Mouse (Mus musculus) midbrain, embryonic 13.5 days (tissue): Measurements from ENCODE around the gene S100a3. TPM values are rescaled to one million over a fixed set of nuclear protein-coding genes. Genes with fewer than 3 reads are reported as not detected.

Source experiments
- ATAC-seq: fragments of 200-750 bp; cut with Nextera tagmentation; 2 replicates; pipeline ENCODE4 v1.8.0; 2017; ENCODE audit warnings: mild to moderate bottlenecking, moderate TSS enrichment, moderate library complexity
- H3K27ac ChIP-seq: fragments of 300-500 bp; sonication (generic); 2 replicates; pipeline ENCODE4 v1.5.1; 2015; ENCODE audit warnings: inconsistent platforms, mild to moderate bottlenecking, moderate library complexity
- H3K27me3 ChIP-seq: fragments of 300-500 bp; sonication (generic); 2 replicates; pipeline ENCODE4 v1.6.1; 2015; ENCODE audit warnings: mild to moderate bottlenecking, inconsistent platforms
- H3K36me3 ChIP-seq: fragments of 300-500 bp; sonication (generic); 2 replicates; pipeline ENCODE4 v1.6.1; 2015; ENCODE audit warnings: mild to moderate bottlenecking, inconsistent platforms
- H3K4me1 ChIP-seq: fragments of 300-500 bp; sonication (generic); replicated peaks from 2 replicates; pipeline ENCODE4 v1.6.1; 2015; ENCODE audit warnings: inconsistent platforms
- H3K4me2 ChIP-seq: fragments of 300-500 bp; sonication (generic); replicated peaks from 2 replicates; pipeline ENCODE4 v1.6.1; 2015; ENCODE audit warnings: moderate library complexity, mild to moderate bottlenecking, inconsistent platforms
- H3K4me3 ChIP-seq: fragments of 300-500 bp; sonication (generic); replicated peaks from 2 replicates; pipeline ENCODE4 v1.5.1; 2015; ENCODE audit warnings: mild to moderate bottlenecking, inconsistent platforms
- H3K9ac ChIP-seq: fragments of 300-500 bp; sonication (generic); replicated peaks from 2 replicates; pipeline ENCODE4 v1.6.1; 2015; ENCODE audit warnings: mild to moderate bottlenecking, inconsistent platforms
- H3K9me3 ChIP-seq: fragments of 300-500 bp; sonication (generic); 2 replicates; pipeline ENCODE4 v1.6.1; 2016; ENCODE audit warnings: mild to moderate bottlenecking, inconsistent platforms
- WGBS: fragments of 180-500 bp; shearing (Covaris S2); methylation state at CpG from one replicate; pipeline ENCODE4 v1.1.7; 2015; 5-methylcytosine and 5-hydroxymethylcytosine counted together
- polyA plus RNA-seq: library from polyadenylated mRNA; unstranded; fragments of >200 nt; fragmentation: Nextera tagmentation; extraction: Ambion mirVana; gene quantifications from 2 replicates; pipeline ENCODE4 v1.2.1, GENCODE M21; 2015

S100a3 gene
- polyA plus RNA-seq, 1 experiment from 2014 or later, result not detected

DNA sequence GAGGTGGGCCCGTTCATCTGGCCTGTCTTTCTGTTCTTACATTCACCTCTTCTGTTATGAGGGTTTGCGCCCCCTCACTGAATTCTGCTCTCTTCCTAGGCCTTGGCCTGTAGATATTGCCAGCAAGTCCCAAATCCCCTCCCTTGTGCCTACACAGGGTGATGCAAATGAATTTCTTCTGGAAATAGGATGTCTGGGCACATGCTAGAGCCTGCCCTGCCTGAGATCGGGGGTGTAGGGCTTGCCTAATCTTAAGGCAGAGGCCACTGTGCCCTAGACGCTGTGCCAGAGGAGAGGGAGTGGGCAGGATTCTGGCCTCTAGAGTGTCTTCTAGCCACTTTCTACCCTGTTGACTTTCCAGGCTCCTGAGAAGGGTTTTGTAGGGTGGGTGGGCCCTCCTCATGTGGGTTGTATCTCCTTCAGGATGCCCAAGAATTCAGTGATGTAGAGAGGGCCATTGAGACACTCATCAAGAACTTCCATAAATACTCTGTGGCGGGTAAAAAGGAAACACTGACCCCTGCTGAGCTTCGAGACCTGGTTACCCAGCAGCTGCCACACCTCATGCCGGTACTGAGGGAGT lies 33.0 kb upstream of the S100a3 start:
- no peaks in the 10 kb centered on the region for H3K27me3 ChIP-seq
- no peak for ATAC-seq
- no peak overlapping the region for H3K4me2 ChIP-seq
- no peak overlapping the region for H3K4me3 ChIP-seq
- no peak overlapping the region for H3K27ac ChIP-seq
- WGBS, result 90% methylated on average over 7 of the region's 7 CpGs
- no peaks in the 10 kb centered on the region for H3K4me1 ChIP-seq
- H3K36me3 ChIP-seq, result no peaks in the 10 kb centered on the region
- H3K9me3 ChIP-seq, result no peaks in the 10 kb centered on the region
- H3K9ac ChIP-seq, result no peak overlapping the region

DNA sequence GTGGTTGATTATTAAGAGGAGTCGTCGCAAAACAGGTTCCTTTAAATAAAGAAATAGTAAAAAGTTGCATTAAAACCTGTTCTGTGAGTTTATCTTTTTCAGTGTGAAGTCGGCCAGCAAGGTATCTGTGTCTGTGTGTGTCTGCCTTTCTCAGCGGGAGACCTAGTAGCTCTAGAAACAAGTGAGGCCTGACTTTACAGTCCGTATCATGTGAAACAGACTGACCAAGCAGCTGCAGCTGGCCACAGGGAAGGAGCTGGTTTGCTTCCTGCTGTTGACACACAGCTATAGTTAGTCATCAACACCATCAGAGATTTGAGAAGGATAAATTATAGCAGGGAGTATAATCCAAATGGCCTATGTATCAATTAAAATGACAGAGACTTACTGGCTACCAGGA lies 28.7 kb upstream of the S100a3 start:
- Histone ChIP-seq H3K4me2 (no peak overlapping the region), H3K9me3 (no peaks in the 10 kb centered on the region), H3K9ac (no peak overlapping the region), H3K4me1 (no peaks in the 10 kb centered on the region), H3K36me3 (no peaks in the 10 kb centered on the region), H3K27ac (no peak overlapping the region), H3K27me3 (no peaks in the 10 kb centered on the region), H3K4me3 (no peak overlapping the region)
- ATAC-seq, result no peak
- WGBS, result 71% methylated on average over 5 of the region's 5 CpGs

DNA sequence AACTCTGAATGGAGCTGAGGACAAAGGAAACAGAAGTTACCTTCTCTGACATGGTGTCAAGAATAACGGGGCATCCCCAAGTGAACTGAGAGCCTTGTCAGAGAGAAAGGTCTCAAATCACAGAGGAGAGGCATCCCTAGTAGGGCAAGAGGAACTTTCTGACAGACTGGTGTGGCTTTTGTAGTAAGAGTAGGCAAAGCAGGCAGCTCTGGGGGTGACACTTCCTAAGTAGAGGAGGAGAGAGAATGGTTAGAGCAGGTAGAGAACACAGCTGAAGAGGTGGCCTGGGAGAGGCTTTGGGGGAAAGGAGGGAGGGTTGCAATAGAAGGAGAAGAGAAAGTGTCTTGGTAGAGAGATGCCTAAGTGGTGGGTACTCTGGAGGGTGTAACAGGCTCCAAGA lies 24.9 kb upstream of the S100a3 start:
- H3K36me3 ChIP-seq, result no peaks in the 10 kb centered on the region
- no peak overlapping the region for H3K27ac ChIP-seq
- H3K9ac ChIP-seq, result no peak overlapping the region
- no peak for ATAC-seq
- WGBS, result 77% methylated on average over 1 of the region's 1 CpGs
- no peaks in the 10 kb centered on the region for H3K4me1 ChIP-seq
- H3K9me3 ChIP-seq, result no peaks in the 10 kb centered on the region
- H3K4me2 ChIP-seq, result no peak overlapping the region
- no peaks in the 10 kb centered on the region for H3K27me3 ChIP-seq
- no peak overlapping the region for H3K4me3 ChIP-seq

DNA sequence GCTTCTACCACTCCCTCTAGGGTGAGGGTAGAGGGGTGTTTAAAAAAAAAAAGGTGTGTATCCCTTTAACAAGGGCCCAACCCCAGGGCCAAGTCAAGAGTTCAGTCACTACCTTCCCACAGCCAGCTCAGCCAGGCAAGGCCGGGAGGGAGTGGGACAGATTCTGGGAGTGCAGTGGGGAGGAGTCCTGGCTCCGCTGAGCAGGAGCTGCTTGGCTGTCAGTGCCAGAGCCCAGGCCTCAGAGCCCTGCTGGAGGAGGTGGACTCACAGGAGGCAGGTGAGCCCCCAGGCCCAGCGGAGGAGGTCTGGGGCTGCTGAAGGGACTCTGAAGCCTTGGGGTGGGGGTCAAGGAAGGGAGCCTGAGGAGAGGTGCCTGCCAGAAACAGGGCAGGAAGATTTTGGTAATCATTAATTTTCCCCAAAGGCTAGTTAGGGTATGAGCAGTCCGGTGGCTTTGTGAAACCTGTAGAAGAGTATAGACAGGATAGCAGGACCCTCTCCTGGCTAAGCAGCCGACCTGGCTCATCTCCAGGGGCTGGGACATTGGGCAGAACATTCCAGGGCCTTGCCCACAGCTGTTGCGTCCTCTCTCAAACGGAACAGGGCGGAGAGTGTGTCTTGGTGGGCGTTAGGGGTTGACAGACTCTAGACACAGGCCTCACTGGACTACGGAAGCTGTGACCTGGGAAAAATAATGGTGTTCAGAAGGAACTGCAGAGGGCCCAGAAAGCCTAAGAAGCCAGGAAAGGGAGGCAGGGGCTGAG lies 23.1 kb upstream of the S100a3 start, which contains the start of gene S100a16:
Gene S100a16, plus strand, starts transcription at position 114 of the 764 bp plus-strand sequence.
- 46% methylated on average over 10 of the region's 10 CpGs for WGBS
- ATAC-seq, result no peak

DNA sequence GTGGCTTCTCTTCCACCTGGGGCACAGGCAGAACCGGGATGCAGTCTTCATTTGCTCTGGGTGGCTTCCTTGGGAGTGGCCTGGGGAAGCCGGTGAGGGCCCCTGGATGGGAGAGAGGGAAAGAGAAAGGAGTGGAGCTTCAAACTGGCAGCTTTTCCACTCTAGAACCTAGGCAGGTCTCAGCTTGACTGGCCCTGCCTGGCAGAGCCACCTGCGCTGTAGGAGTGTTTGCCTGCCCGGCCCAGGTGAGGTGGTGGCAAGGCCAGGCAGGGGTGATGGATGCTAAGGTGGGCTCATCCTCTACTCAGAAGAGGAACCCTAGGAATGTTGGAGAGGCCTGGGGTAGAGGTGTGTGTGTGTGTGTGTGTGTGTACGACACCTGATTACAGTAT lies 22.5 kb upstream of the S100a3 start:
- no peak for ATAC-seq
- 92% methylated on average over 5 of the region's 5 CpGs for WGBS

More for the DNA sequence above, 23.1 kb upstream of the S100a3 start, which contains the start of gene S100a16:
- Histone ChIP-seq H3K4me3 (no peak within 1 kb of the TSS), H3K9ac (no peak within 1 kb of the TSS), H3K9me3 (no peaks in the 10 kb centered on the region), H3K4me1 (peaks cover 13% of the 10 kb centered on the region), H3K27me3 (no peaks in the 10 kb centered on the region), H3K36me3 (no peaks in the 10 kb centered on the region), H3K27ac (no peak within 1 kb of the TSS), H3K4me2 (no peak within 1 kb of the TSS)

DNA sequence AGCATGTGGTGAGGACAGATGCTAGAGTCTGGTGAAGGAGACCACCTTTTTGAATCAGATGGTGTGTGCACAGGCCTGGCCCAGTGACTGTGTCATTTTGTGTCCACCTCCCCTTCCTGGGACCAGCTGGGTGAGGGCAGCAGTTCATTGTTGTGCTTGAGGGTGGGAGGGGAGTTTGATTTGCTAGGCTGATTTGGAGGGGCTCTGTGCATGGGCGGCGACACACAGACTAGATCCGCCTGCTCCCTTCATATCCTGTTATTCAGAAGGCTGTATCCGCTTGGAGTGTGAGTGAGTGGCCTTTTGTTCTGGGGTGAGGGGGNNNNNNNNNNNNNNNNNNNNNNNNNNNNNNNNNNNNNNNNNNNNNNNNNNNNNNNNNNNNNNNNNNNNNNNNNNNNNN lies 19.5 kb upstream of the S100a3 start:
- H3K4me1 ChIP-seq, result peaks cover 13% of the 10 kb centered on the region
- H3K4me2 ChIP-seq, result peak overlapping the region; percentile 20
- 0 out of 2 replicates have a peak overlapping the region, but pooled peaks have one; percentile 39 for H3K27ac ChIP-seq

More for the DNA sequence above, 22.5 kb upstream of the S100a3 start:
- H3K9me3 ChIP-seq, result no peaks in the 10 kb centered on the region
- no peaks in the 10 kb centered on the region for H3K36me3 ChIP-seq
- peaks cover 13% of the 10 kb centered on the region for H3K4me1 ChIP-seq
- no peak overlapping the region for H3K4me3 ChIP-seq
- no peak overlapping the region for H3K27ac ChIP-seq
- H3K9ac ChIP-seq, result no peak overlapping the region
- H3K27me3 ChIP-seq, result no peaks in the 10 kb centered on the region
- H3K4me2 ChIP-seq, result no peak overlapping the region

DNA sequence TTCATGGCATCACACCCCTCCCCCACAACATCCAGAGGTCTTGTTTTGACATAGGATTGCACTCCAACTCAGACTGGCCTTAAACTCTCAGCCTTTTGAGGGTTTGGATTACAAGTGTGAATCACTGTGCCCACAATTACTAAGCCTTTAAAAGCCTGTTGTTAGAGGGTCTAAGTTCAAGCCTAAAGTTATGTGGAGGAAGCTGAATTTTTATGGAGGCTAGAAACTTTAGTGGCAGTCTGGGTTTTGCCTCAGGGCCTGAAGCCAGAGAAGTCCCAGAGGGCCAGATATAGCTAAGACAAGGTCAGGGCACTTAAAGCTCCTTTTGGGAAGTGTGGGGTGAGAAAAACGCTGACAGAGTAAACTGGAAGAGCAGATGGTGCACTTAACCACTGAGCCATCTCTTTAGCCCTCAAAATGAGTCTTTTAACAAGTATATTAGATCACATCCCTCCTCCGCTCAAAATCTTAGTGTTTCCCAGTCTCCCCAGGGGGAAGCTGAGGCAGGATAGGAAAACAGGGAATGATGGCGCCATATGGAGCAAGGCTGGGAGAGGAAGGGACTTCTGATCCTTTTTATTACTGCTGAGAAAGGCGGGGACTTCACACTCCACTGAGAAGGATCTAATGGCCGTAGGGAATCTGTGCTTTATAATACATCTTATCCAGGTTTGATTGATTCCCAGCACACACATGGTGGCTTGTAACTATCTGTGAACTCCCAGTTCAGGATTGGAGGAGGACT lies 10.5 kb upstream of the S100a3 start:
- Histone ChIP-seq H3K4me3 (no peak overlapping the region), H3K9me3 (no peaks in the 10 kb centered on the region), H3K27ac (no peak overlapping the region), H3K4me2 (no peak overlapping the region), H3K4me1 (no peaks in the 10 kb centered on the region), H3K36me3 (no peaks in the 10 kb centered on the region), H3K27me3 (no peaks in the 10 kb centered on the region), H3K9ac (no peak overlapping the region)
- ATAC-seq, result no peak
- 63% methylated on average over 5 of the region's 5 CpGs for WGBS

More for the DNA sequence above, 19.5 kb upstream of the S100a3 start:
- H3K9ac ChIP-seq, result peak overlapping the region; percentile 11; the same call in 1 of the 2 replicates
- H3K36me3 ChIP-seq, result no peaks in the 10 kb centered on the region
- ATAC-seq, result peak; percentile 76
- H3K27me3 ChIP-seq, result no peaks in the 10 kb centered on the region
- WGBS, result 16% methylated on average over 4 of the region's 4 CpGs
- H3K9me3 ChIP-seq, result no peaks in the 10 kb centered on the region
- H3K4me3 ChIP-seq, result no peak overlapping the region

DNA sequence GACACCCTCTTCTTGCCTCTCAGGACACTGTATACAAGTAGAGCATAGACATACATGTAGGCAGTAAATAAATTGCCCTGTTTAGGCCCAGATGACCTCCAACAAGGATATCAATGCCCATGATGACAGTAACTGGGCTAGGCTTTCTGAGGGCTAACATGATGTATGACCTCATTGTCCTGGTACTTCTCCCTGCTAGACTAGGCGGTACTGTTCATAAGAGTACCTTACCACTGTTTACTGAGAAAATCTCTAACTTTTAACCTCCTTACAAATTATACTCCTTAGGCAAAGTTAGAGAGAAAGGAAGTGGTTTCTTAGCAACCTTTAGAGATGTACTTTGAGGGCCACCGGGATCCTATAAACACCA lies 10.0 kb upstream of the S100a3 start:
- Histone ChIP-seq H3K27ac (no peak overlapping the region), H3K9me3 (no peaks in the 10 kb centered on the region), H3K27me3 (no peaks in the 10 kb centered on the region), H3K36me3 (no peaks in the 10 kb centered on the region), H3K4me3 (no peak overlapping the region), H3K4me2 (no peak overlapping the region), H3K9ac (no peak overlapping the region), H3K4me1 (no peaks in the 10 kb centered on the region)
- WGBS, result 90% methylated on average over 2 of the region's 2 CpGs
- ATAC-seq, result no peak

DNA sequence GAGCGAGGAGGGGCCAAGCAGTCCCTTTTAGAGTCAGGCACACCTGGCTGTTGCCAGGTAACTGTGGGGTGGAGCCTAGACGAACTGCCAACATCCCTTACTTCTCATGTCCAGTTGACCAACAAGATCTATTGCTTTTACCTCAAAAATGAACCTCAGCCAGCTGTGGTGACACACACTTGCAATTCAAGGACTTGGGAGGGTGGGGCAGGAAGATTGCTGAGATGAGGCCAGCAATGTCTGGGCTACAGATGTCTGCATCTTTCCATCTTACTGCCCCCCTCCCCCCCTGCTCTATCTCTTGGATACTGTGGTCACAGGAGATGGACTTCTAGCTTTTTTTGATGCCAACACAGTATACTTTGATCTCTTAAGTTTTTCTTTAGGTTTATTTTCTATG lies 8.1 kb upstream of the S100a3 start:
- Histone ChIP-seq H3K4me1 (peaks cover 4% of the 10 kb centered on the region; the same call in 1 of the 2 replicates), H3K4me2 (no peak overlapping the region), H3K9me3 (no peaks in the 10 kb centered on the region), H3K36me3 (no peaks in the 10 kb centered on the region), H3K27ac (no peak overlapping the region), H3K27me3 (no peaks in the 10 kb centered on the region), H3K4me3 (no peak overlapping the region), H3K9ac (no peak overlapping the region)
- 86% methylated on average over 2 of the region's 2 CpGs for WGBS
- no peak for ATAC-seq

DNA sequence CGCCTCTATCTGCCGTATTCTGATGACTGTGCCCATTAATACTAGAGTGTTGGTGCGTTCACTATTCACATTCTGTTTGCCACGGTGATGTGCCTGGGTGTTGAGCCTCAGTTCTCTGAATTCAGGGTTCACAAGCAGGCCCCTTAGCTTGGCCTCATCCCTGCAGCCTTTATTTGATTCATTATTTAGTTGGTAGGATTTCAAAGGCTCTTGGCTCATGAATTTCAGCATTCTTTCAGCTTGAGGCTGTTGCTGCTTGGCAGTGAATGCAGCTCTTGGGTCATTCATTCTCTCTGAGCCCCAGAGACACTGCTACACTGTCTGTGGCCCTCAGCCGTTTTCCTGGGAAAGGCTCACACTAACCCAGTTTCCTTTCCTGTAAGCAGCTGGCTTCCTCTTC lies 4.4 kb upstream of the S100a3 start:
- no peak overlapping the region for H3K4me3 ChIP-seq
- no peak overlapping the region for H3K9ac ChIP-seq
- H3K9me3 ChIP-seq, result no peaks in the 10 kb centered on the region
- no peaks in the 10 kb centered on the region for H3K36me3 ChIP-seq
- no peaks in the 10 kb centered on the region for H3K27me3 ChIP-seq
- peak; percentile 80 for ATAC-seq
- H3K27ac ChIP-seq, result no peak overlapping the region
- WGBS, result 29% methylated on average over 5 of the region's 5 CpGs
- peaks cover 4% of the 10 kb centered on the region; the same call in 1 of the 2 replicates for H3K4me1 ChIP-seq
- H3K4me2 ChIP-seq, result no peak overlapping the region

DNA sequence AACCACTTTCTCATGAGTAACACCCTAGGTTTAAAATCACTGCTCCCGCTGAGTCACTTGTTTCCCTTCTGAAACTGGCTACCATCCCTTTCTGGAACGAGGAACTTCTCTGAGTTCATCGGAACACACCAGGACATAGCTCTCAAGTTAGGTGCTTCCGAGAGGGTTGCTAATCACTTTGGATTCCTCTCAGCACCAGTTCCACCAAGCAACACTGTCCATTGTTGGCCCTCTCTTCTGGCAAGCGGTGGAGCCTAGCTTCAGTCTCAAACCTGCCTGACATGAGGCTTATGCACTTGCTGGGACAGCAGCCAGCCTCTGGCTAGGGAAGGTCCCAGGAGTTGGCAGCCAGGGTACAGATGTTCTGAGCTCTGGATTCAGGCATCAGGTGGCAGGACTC lies 14.3 kb downstream of the S100a3 start:
- 83% methylated on average over 5 of the region's 5 CpGs for WGBS
- H3K9ac ChIP-seq, result no peak overlapping the region
- no peaks in the 10 kb centered on the region for H3K9me3 ChIP-seq
- no peak overlapping the region for H3K27ac ChIP-seq
- no peak overlapping the region for H3K4me3 ChIP-seq
- H3K4me1 ChIP-seq, result no peaks in the 10 kb centered on the region
- H3K36me3 ChIP-seq, result no peaks in the 10 kb centered on the region
- no peaks in the 10 kb centered on the region for H3K27me3 ChIP-seq
- no peak for ATAC-seq
- no peak overlapping the region for H3K4me2 ChIP-seq

DNA sequence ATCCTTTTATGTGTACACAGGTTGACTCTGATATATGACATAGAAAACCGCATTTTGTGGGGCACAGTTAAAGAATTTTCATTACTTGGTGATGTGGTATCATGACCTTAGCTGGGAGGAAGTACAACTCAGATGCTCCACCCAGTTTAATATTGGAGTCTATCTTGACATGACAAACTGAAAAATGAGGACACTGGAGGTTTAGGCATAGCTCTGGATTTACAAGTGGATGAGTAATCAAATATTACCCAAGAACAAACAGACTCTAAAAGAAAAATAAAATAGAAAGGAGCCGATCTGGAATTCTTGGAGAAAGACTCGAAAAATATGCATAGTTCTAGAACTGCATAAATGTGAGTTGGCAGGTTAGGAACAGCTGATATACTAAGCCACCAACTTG lies 14.9 kb downstream of the S100a3 start:
- Histone ChIP-seq H3K9ac (no peak overlapping the region), H3K36me3 (no peaks in the 10 kb centered on the region), H3K4me3 (no peak overlapping the region), H3K9me3 (no peaks in the 10 kb centered on the region), H3K27me3 (no peaks in the 10 kb centered on the region), H3K27ac (no peak overlapping the region), H3K4me1 (no peaks in the 10 kb centered on the region), H3K4me2 (no peak overlapping the region)
- ATAC-seq, result no peak
- 93% methylated on average over 3 of the region's 3 CpGs for whole genome bisulfite sequencing
